Mouse (Mus musculus): ENCODE measurements around the gene AC153137.1. TPM values are rescaled to one million over a fixed set of nuclear protein-coding genes. Genes with fewer than 3 reads are reported as not detected.

The AC153137.1 gene
- total RNA-seq, 2 experiments from 2014 or later: not detected

Other genes starting within 250 kb of the AC153137.1 start
- 10 to 100 TPM; 52.2 to 55.5 TPM for gene Phf3, start 104.0 kb downstream of the AC153137.1 start, total RNA-seq (2021)
- gene Lgsn, start 198.4 kb upstream of the AC153137.1 start, total RNA-seq (2021): not detected
- gene 4931428L18Rik, start 244.7 kb upstream of the AC153137.1 start, total RNA-seq (2021): not detected
- not detected for gene Pih1d3, start 244.9 kb upstream of the AC153137.1 start, total RNA-seq (2021)

Data from gastrocnemius, postnatal 4 days (tissue).